Mouse (Mus musculus) testis, adult 2 months (tissue): ENCODE results near the gene Iqch. TPM values are rescaled to one million over a fixed set of nuclear protein-coding genes. Genes with fewer than 3 reads are reported as not detected.

ENCODE experiments used
- H3K27ac ChIP-seq: fragments of 200-500 bp; 2 replicates; pipeline ENCODE4 v1.5.1; 2012; ENCODE audit warnings: low read depth, low read length; ENCODE audit not compliant: control insufficient read depth, insufficient read depth
- H3K27me3 ChIP-seq: fragments of 200-500 bp; 2 replicates; pipeline ENCODE4 v1.6.1; 2012; ENCODE audit warnings: mild to moderate bottlenecking, low read length, moderate library complexity; ENCODE audit not compliant: control insufficient read depth, insufficient read depth
- H3K36me3 ChIP-seq: fragments of 200-500 bp; 2 replicates; pipeline ENCODE4 v1.6.1; 2012; ENCODE audit warnings: mild to moderate bottlenecking, low read length; ENCODE audit not compliant: control insufficient read depth, insufficient read depth
- H3K4me1 ChIP-seq: fragments of 200-500 bp; 2 replicates; pipeline ENCODE4 v1.6.1; 2012; ENCODE audit warnings: low read length; ENCODE audit not compliant: control insufficient read depth, insufficient read depth
- H3K4me3 ChIP-seq: fragments of 200-500 bp; 2 replicates; pipeline ENCODE4 v1.5.1; 2012; ENCODE audit warnings: low read depth, mild to moderate bottlenecking, low read length, moderate library complexity, mixed read lengths; ENCODE audit not compliant: control insufficient read depth
- CTCF ChIP-seq: fragments of 200-500 bp; IDR thresholded peaks from 2 replicates; pipeline ENCODE4 v1.5.1; 2012; ENCODE audit warnings: low read depth, mild to moderate bottlenecking, inconsistent platforms, low read length, moderate library complexity; ENCODE audit not compliant: control insufficient read depth, insufficient read depth, insufficient replicate concordance
- POLR2A ChIP-seq: fragments of 200-500 bp; IDR thresholded peaks from 2 replicates; pipeline ENCODE4 v1.6.1; 2012; ENCODE audit warnings: low read depth, mild to moderate bottlenecking, inconsistent platforms, low read length, moderate library complexity; ENCODE audit not compliant: control insufficient read depth
- polyA plus RNA-seq: library from polyadenylated mRNA; depleted of rRNA; stranded (reverse); fragments of >200 nt; gene quantifications from 2 replicates; pipeline ENCODE4 v1.2.3, GENCODE M21; 2012

Gene Iqch
- polyA plus RNA-seq, 1 experiment, result 65.4 TPM

GRCm38 (mm10) chr9:63398611-63399462, 203.5 kb downstream of the Iqch start, which contains the start of gene 2300009A05Rik:
Gene 2300009A05Rik (minus strand): TSS chr9:63399246.
- Histone ChIP-seq H3K4me1 (peaks cover 4% of the 10 kb centered on the region), H3K27ac (peak within 1 kb of the TSS; percentile 96), H3K27me3 (no peaks in the 10 kb centered on the region), H3K4me3 (peak within 1 kb of the TSS; percentile 97), H3K36me3 (no peaks in the 10 kb centered on the region)
- TF ChIP-seq POLR2A (peak; percentile 63), CTCF (no peak)

GRCm38 (mm10) chr9:63395612-63396011, 206.7 kb downstream of the Iqch start:
- Histone ChIP-seq H3K4me1 (peaks cover 4% of the 10 kb centered on the region), H3K27me3 (no peaks in the 10 kb centered on the region), H3K27ac (no peak overlapping the region), H3K36me3 (no peaks in the 10 kb centered on the region), H3K4me3 (no peak overlapping the region)
- TF ChIP-seq CTCF (no peak), POLR2A (no peak)

- no peaks in the 10 kb centered on the region for H3K27me3 ChIP-seq
- no peak overlapping the region for H3K4me3 ChIP-seq
- no peaks in the 10 kb centered on the region for H3K36me3 ChIP-seq
- TF ChIP-seq CTCF (no peak), POLR2A (no peak)
- H3K4me1 ChIP-seq, result no peaks in the 10 kb centered on the region
- no peak overlapping the region for H3K27ac ChIP-seq
Measured at GRCm38 (mm10) chr9:63391307-63391706, 211.0 kb downstream of the Iqch start.

GRCm38 (mm10) chr9:63382761-63383160, 219.5 kb downstream of the Iqch start:
- no peak overlapping the region for H3K4me3 ChIP-seq
- TF ChIP-seq POLR2A (no peak), CTCF (no peak)
- no peak overlapping the region for H3K27ac ChIP-seq
- H3K4me1 ChIP-seq, result no peaks in the 10 kb centered on the region
- H3K27me3 ChIP-seq, result no peaks in the 10 kb centered on the region
- H3K36me3 ChIP-seq, result no peaks in the 10 kb centered on the region

- H3K36me3 ChIP-seq, result no peaks in the 10 kb centered on the region
- H3K27me3 ChIP-seq, result no peaks in the 10 kb centered on the region
- no peak overlapping the region for H3K4me3 ChIP-seq
- peaks cover 2% of the 10 kb centered on the region for H3K4me1 ChIP-seq
- H3K27ac ChIP-seq, result no peak overlapping the region
- TF ChIP-seq POLR2A (no peak), CTCF (no peak)
Measured at GRCm38 (mm10) chr9:63380326-63380725, 222.0 kb downstream of the Iqch start.

- no peaks in the 10 kb centered on the region for H3K36me3 ChIP-seq
- H3K4me3 ChIP-seq, result peak overlapping the region; percentile 90
- H3K4me1 ChIP-seq, result peaks cover 2% of the 10 kb centered on the region
- TF ChIP-seq POLR2A, result no peak
- TF ChIP-seq CTCF, result no peak
- no peaks in the 10 kb centered on the region for H3K27me3 ChIP-seq
- H3K27ac ChIP-seq, result peak overlapping the region; percentile 39; the same call in 1 of the 2 replicates
Measured at GRCm38 (mm10) chr9:63378174-63378573, 224.1 kb downstream of the Iqch start.

GRCm38 (mm10) chr9:63377270-63378142, 224.8 kb downstream of the Iqch start, which contains the start of gene Map2k5:
Gene Map2k5 (minus strand): TSS chr9:63377902.
- no peak for TF ChIP-seq CTCF
- peak; percentile 61 for TF ChIP-seq POLR2A
- Histone ChIP-seq H3K27ac (peak within 1 kb of the TSS; percentile 84), H3K4me3 (peak within 1 kb of the TSS; percentile 90), H3K4me1 (peaks cover 2% of the 10 kb centered on the region), H3K36me3 (peaks cover under 1% of the 10 kb centered on the region; the same call in 1 of the 2 replicates), H3K27me3 (no peaks in the 10 kb centered on the region)
